Mouse (Mus musculus) G1E (cell line): Measurements from ENCODE around the gene Polr2f.

Source experiments
- CTCF ChIP-seq: IDR thresholded peaks from 2 replicates; pipeline ENCODE4 v1.5.1; 2012; ENCODE audit warnings: low read depth, low read length, inconsistent platforms, mixed read lengths
- TAL1 ChIP-seq: conservative IDR thresholded peaks from 2 replicates; pipeline ENCODE4 v1.6.1; 2012; ENCODE audit warnings: low read depth, low read length, inconsistent platforms, mixed read lengths

- no peak for TF ChIP-seq CTCF
- no peak for TF ChIP-seq TAL1
Measured at GRCm38 (mm10) chr15:79194048-79194447, 53.2 kb downstream of the Polr2f start.
